Mouse (Mus musculus) megakaryocyte progenitor cell, adult 5-6 weeks (primary cell): ENCODE measurements at regions not wholly inside any gene's neighbourhood (a gene's known extent, or its start where the extent isn't known, plus 50 kb on each side); places are given as distances from the start of the nearest gene placed in this dataset.
"Not testable (repeated sequence)": the region's sequence is repeated elsewhere in the genome, so short reads cannot be mapped to it uniquely, and the experiment has no call there.

Experiments
- ATAC-seq: replicated peaks from 2 replicates; pipeline ENCODE4 v1.8.0; 2016; ENCODE audit warnings: mild to moderate bottlenecking, moderate TSS enrichment, inconsistent platforms; ENCODE audit not compliant: poor library complexity

- ATAC-seq: no peak
Measured at GRCm38 (mm10) chr5:142281997-142282396, 119.3 kb upstream of the Foxk1 start.

DNA sequence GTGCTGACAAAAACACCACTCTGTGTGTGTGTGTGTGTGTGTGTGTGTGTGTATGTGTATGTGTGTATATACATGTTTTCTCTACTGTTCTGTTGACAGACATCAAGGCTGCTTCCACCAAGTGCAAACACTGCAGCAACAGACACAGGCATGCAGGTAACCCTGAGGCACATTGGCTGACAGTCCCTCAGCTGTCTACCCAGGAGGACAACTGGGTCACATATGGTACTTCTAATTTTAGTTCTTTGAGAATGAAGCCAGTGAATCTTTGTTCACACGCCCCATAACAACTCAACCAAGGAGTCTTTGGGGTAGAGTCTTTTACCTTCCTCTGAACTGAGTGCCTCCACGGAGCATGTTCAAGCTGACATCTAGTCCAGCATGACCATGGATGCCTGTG is 113.3 kb upstream of the Foxk1 start:
- ATAC-seq: no peak

- ATAC-seq: no peak
Measured at GRCm38 (mm10) chr5:142291451-142291850, 109.8 kb upstream of the Foxk1 start.

DNA sequence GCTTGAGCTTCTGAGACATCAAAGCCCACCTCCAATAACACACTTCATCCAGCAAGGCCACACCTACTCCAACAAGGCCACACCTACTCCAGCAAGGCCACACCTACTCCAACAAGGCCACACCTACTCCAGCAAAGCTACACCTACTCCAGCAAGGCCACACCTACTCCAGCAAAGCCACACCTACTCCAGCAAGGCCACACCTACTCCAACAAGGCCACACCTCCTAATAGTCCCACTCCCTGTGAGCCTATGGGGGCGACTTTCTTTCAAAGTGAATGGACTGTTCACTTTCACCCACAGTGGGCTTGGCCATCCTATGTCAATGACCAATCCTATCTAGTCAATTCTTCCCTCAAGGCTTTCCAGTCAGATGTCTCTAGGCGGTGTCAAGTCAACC is 104.9 kb upstream of the Foxk1 start:
- ATAC-seq: not testable (repeated sequence)

DNA sequence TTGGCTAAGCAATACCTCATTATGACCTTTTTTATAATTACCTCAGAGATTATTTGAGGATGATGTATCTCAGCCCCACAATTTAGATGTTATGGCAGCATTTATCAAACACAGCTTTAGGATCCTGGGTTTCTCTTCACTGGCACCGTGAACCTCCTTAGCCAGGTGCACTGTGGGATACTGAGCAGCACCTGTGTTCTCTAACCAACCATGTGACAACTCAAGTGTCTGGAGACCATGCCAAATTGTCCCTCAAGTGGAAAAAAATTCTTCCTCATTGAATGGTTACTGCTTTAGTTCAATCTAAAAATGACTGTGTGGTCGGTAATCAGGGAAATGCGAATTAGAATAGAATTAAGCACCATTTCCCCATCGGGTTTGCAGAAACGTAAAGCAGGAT is 101.7 kb upstream of the Foxk1 start:
- ATAC-seq: no peak

GRCm38 (mm10) chr5:142308511-142308910 is 92.8 kb upstream of the Foxk1 start:
- no peak for ATAC-seq

DNA sequence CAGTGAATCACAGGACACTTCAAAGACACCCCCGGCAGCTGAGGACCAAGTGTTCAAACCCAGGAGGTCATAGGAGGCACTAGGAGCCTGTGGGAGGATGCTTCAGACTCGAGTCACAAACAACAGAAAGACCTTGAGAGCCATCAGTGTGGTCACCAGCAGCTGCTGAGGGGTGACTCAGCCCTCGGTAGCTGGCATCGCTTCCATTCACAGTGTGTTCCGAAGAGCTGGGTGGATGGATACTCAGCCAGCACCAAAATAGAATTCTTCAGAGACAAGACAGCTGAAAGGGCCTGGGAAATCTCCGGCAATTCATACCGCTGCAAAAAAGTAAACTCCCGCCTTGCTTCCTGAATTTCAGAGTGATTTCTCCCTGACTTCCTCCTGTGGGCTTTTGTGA is 87.4 kb upstream of the Foxk1 start:
- ATAC-seq: no peak

GRCm38 (mm10) chr5:142314466-142314865 is 86.8 kb upstream of the Foxk1 start:
- no peak for ATAC-seq

- peak; percentile 94 for ATAC-seq
Measured at GRCm38 (mm10) chr5:142319268-142319667, 82.0 kb upstream of the Foxk1 start.

GRCm38 (mm10) chr5:142321316-142321715 is 80.0 kb upstream of the Foxk1 start:
- no peak for ATAC-seq

GRCm38 (mm10) chr5:142324928-142325327 is 76.4 kb upstream of the Foxk1 start:
- ATAC-seq: peak; percentile 65

DNA sequence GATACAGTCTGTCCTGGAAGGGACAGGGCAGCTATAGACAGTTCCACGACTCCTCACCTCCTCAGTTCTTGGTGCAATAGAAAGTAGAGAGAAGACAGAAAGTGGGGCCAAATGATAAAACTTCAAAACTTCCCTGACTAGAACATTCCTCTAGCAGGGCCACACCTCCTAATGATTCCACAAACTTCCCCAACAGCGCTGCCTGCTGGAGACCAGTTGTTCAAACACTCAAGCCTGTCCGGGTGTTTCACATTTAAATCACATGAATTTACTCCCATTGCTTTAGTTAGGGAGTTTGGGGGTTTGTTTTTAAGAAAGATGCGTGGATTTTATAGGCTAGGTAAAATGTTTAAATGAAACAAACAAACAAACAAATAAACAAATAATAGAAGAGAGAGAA is 75.7 kb upstream of the Foxk1 start:
- no peak for ATAC-seq

DNA sequence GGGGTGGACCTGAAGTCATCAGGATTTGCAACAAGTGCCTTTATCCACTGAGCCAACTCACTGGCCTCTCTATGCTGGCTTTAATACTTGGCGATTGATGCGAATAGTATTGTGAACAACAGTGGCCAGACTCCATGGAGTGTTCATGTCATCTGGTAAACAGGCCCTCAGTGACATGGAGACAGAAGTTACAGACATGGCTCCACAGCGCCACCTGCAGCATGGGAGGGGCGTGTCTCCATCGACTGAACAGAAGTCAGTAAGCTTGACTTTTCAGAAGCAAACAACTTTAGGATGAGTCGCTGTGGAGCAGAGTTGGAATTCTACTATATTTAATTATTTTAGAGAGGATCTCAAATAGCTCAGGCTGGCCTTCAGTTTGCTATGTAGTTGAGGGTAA is 74.0 kb upstream of the Foxk1 start:
- ATAC-seq: peak; percentile 79

DNA sequence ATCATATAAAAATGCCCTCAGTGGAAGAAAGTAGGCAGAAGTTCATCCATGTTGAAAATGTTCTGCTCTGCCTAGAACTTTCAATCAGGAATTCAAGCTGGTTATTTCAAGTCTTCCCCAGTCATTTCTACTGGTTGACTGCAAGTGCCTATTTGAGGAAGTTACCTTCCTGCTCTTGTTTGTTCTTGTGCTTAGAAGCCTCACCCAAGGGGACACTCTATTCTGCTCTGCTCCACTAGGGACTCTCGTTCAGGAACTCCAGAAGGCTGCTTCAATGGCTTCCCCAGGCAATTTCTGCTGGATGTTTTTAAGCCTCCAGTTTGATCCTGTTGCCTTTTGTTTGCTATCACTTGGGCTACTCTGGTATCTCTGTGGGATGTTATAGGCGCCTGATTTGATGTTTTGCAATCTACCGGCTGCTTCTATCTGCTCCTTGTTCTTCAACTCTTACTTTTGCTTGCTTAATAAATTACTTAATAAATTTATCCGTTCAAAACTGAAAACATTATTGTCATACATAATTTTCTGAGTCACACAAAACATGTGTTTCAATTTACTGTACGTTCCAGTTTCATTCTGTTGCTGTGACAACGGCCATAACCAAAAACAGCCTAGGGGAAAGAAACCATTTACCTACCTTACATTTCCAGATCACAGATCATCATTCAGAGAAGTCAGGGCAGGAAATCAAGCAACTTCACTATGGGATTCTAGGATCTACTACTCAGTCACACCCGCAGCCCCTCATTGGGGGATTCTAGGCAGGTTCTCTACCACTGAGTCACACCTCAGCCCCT is 71.4 kb upstream of the Foxk1 start:
- peak; percentile 59 for ATAC-seq

GRCm38 (mm10) chr5:142332744-142333143 is 68.6 kb upstream of the Foxk1 start:
- no peak for ATAC-seq

DNA sequence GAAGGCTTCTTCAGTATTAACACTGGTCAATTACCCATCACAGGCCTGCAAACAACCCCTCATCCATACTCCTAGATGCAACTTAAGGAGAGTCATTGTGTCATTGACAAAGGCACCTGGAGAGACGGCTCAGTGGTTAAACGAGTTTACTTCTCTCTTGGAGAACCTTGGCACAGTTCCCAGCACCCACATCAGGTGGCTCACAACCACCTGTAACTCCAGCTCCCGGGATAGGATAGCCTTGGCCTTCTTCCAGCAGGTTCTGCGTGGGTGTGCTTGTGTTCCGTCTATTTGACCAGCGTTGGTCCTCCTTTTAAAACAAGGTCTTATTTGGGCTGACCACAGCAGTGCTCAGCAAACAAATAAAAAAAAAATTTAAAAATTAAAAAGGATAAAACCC is 63.9 kb upstream of the Foxk1 start:
- no peak for ATAC-seq

- no peak for ATAC-seq
Measured at GRCm38 (mm10) chr5:142338051-142338450, 63.2 kb upstream of the Foxk1 start.

DNA sequence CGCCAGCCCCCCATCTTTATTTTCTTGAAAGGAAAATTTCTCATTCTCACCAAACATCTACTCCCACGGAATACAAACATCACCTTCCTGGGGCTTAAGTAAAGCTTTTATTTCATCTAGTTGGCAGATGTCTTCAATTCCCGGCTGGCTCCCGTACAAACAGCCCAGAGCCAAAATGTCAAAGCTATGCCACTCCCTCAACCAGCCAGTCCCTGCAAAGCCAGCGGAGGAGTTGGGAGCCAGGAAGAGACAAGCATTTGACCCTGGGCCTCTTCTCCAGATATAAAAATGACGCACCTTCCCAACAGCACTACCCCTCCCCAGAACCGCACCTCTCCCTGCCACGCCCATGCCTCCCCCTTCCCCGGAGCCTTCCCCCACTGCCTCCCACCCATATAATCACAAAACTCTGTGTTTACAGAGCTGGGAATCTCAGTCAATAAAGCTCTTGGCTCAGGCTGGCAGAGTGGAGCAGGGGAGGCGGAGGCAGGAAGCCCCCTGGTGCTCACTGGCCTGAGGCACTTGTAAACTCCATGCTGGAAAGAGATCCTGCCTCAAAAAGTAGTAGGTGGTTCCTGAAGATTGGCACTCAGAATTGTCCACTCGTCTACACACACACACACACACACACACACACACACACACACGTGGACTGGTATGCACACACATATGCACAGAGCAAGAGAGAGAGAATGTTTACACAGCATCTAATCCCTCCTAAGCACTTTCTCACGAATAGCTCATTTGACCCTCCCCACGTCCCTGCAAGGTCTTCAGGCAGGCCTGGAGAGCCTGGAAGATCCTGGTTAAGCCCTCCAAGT is 60.9 kb upstream of the Foxk1 start:
- no peak for ATAC-seq

GRCm38 (mm10) chr5:142341026-142341432 is 60.3 kb upstream of the Foxk1 start:
- no peak for ATAC-seq

- ATAC-seq: no peak
Measured at GRCm38 (mm10) chr5:142346454-142346853, 54.8 kb upstream of the Foxk1 start.

- ATAC-seq: peak; percentile 65
Measured at GRCm38 (mm10) chr5:142350574-142350973, 50.7 kb upstream of the Foxk1 start.
